Mouse (Mus musculus): ENCODE data around the gene Fnbp1l. TPM values are rescaled to one million over a fixed set of nuclear protein-coding genes. Genes with fewer than 3 reads are reported as not detected.

The Fnbp1l gene
- total RNA-seq, 2 experiments from 2014 or later = 5.3 to 5.5 TPM

- no peak for DNase-seq
These were observed 13.3 kb downstream of the Fnbp1l start for GRCm38 (mm10) chr3:122606105-122606801.

- no peak for DNase-seq
These were observed 16.3 kb downstream of the Fnbp1l start for GRCm38 (mm10) chr3:122603229-122603628.

GRCm38 (mm10) chr3:122602370-122602769, 17.1 kb downstream of the Fnbp1l start:
- no peak for DNase-seq

- DNase-seq = no peak
These were observed 20.2 kb downstream of the Fnbp1l start for GRCm38 (mm10) chr3:122599291-122599690.

GRCm38 (mm10) chr3:122590804-122591203, 28.7 kb downstream of the Fnbp1l start:
- no peak for DNase-seq

- DNase-seq = no peak
These were observed 29.2 kb downstream of the Fnbp1l start for GRCm38 (mm10) chr3:122590346-122590745.

- DNase-seq = no peak
These were observed 32.4 kb downstream of the Fnbp1l start for GRCm38 (mm10) chr3:122586918-122587641.

- DNase-seq = no peak
These were observed 42.2 kb downstream of the Fnbp1l start for GRCm38 (mm10) chr3:122577360-122577759.

GRCm38 (mm10) chr3:122574921-122575320, 44.6 kb downstream of the Fnbp1l start:
- no peak for DNase-seq

GRCm38 (mm10) chr3:122573426-122574286, 45.9 kb downstream of the Fnbp1l start:
- no peak for DNase-seq

GRCm38 (mm10) chr3:122566549-122566948, 53.0 kb downstream of the Fnbp1l start:
- no peak for DNase-seq

GRCm38 (mm10) chr3:122566112-122566511, 53.4 kb downstream of the Fnbp1l start:
- DNase-seq = no peak

GRCm38 (mm10) chr3:122565285-122565684, 54.2 kb downstream of the Fnbp1l start:
- no peak for DNase-seq

- no peak for DNase-seq
These were observed 61.7 kb downstream of the Fnbp1l start for GRCm38 (mm10) chr3:122557766-122558165.

- DNase-seq = no peak
These were observed 68.3 kb downstream of the Fnbp1l start for GRCm38 (mm10) chr3:122551174-122551573.

- no peak for DNase-seq
These were observed 72.0 kb downstream of the Fnbp1l start for GRCm38 (mm10) chr3:122547469-122547868.

- no peak for DNase-seq
These were observed 74.2 kb downstream of the Fnbp1l start for GRCm38 (mm10) chr3:122545346-122545745.

- no peak for DNase-seq
These were observed 78.6 kb downstream of the Fnbp1l start for GRCm38 (mm10) chr3:122540918-122541317.

- DNase-seq = no peak
These were observed 79.4 kb downstream of the Fnbp1l start for GRCm38 (mm10) chr3:122539961-122540690.

GRCm38 (mm10) chr3:122538851-122539250, 80.7 kb downstream of the Fnbp1l start:
- no peak for DNase-seq

GRCm38 (mm10) chr3:122535938-122536703, 83.4 kb downstream of the Fnbp1l start:
- DNase-seq = no peak

Measured in gastrocnemius, postnatal 25 days (tissue).